Mouse (Mus musculus) embryonic facial prominence, embryonic 14.5 days (tissue): ENCODE results near the gene Sstr2. TPM values are rescaled to one million over a fixed set of nuclear protein-coding genes. Genes with fewer than 3 reads are reported as not detected.

ENCODE experiments used
- ATAC-seq: fragments of 200-750 bp; cut with Nextera tagmentation; 2 replicates; pipeline ENCODE4 v1.8.0; 2017; ENCODE audit warnings: low read depth, moderate number of reproducible peaks, moderate TSS enrichment
- DNase-seq: peaks from one replicate; pipeline ENCODE4 v3.0.0-alpha.2; 2015; ENCODE audit warnings: low spot score
- H3K27ac ChIP-seq: fragments of 300-500 bp; sonication (generic); replicated peaks from 2 replicates; pipeline ENCODE4 v1.5.1; 2014; ENCODE audit warnings: low read depth, mild to moderate bottlenecking, low read length, moderate library complexity
- H3K27me3 ChIP-seq: fragments of 300-500 bp; sonication (generic); replicated peaks from 2 replicates; pipeline ENCODE4 v1.6.1; 2014; ENCODE audit warnings: low read length; ENCODE audit not compliant: control insufficient read depth, insufficient read depth
- H3K36me3 ChIP-seq: fragments of 300-500 bp; sonication (generic); 2 replicates; pipeline ENCODE4 v1.6.1; 2014; ENCODE audit warnings: low read length, mixed read lengths; ENCODE audit not compliant: control insufficient read depth, insufficient read depth
- H3K4me1 ChIP-seq: fragments of 300-500 bp; sonication (generic); 2 replicates; pipeline ENCODE4 v1.6.1; 2014; ENCODE audit warnings: antibody characterized with exemption, low read length; ENCODE audit not compliant: control insufficient read depth, insufficient read depth
- H3K4me2 ChIP-seq: fragments of 300-500 bp; sonication (generic); 2 replicates; pipeline ENCODE4 v1.6.1; 2014; ENCODE audit warnings: low read depth, mild to moderate bottlenecking, low read length, moderate library complexity, mixed read lengths
- H3K4me3 ChIP-seq: fragments of 300-500 bp; sonication (generic); 2 replicates; pipeline ENCODE4 v1.5.1; 2014; ENCODE audit warnings: low read depth, mild to moderate bottlenecking, low read length
- H3K9ac ChIP-seq: fragments of 300-500 bp; sonication (generic); 2 replicates; pipeline ENCODE4 v1.6.1; 2014; ENCODE audit warnings: low read depth, mild to moderate bottlenecking, low read length, moderate library complexity, mixed read lengths
- H3K9me3 ChIP-seq: fragments of 300-500 bp; sonication (generic); 2 replicates; pipeline ENCODE4 v1.6.1; 2016; ENCODE audit warnings: low read length; ENCODE audit not compliant: control insufficient read depth
- WGBS: fragments of 180-500 bp; shearing (Covaris S2); extraction: QIAGEN DNeasy Blood & Tissue Kit; methylation state at CpG from one replicate; pipeline ENCODE4 v1.1.7; 2014; 5-methylcytosine and 5-hydroxymethylcytosine counted together
- polyA plus RNA-seq: library from polyadenylated mRNA; unstranded; fragments of >200 nt; fragmentation: Nextera tagmentation; extraction: Ambion mirVana; gene quantifications from 2 replicates; pipeline ENCODE4 v1.2.1, GENCODE M21; 2014

Sstr2 gene
- polyA plus RNA-seq, 1 experiment from 2014 or later, result 0.71 TPM

DNA sequence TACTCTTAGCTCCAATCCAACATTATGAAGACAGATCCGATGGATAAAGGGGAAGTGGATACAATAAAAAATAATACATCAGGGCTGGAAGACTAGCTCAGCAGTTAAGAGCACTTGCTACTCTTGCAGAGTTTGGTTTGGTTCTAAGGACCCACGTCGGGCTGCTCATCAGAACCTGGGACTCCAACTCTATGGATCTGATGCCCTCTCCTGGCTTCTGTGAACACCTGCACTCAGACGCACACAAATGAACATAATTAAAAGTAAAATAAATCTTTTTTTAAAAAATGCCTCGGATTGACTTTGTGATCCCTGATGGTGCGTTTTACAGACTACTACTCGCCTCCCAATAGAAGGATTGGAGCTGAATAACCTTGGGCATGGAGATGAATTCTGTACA, 11.5 kb downstream of the Sstr2 start:
- Histone ChIP-seq H3K9me3 (no peaks in the 10 kb centered on the region), H3K4me1 (no peaks in the 10 kb centered on the region), H3K27ac (no peak overlapping the region), H3K27me3 (no peaks in the 10 kb centered on the region), H3K36me3 (no peaks in the 10 kb centered on the region), H3K4me3 (no peak overlapping the region), H3K9ac (no peak overlapping the region), H3K4me2 (no peak overlapping the region)
- DNase-seq, result no peak
- 52% methylated on average over 7 of the region's 7 CpGs for WGBS
- no peak for ATAC-seq

DNA sequence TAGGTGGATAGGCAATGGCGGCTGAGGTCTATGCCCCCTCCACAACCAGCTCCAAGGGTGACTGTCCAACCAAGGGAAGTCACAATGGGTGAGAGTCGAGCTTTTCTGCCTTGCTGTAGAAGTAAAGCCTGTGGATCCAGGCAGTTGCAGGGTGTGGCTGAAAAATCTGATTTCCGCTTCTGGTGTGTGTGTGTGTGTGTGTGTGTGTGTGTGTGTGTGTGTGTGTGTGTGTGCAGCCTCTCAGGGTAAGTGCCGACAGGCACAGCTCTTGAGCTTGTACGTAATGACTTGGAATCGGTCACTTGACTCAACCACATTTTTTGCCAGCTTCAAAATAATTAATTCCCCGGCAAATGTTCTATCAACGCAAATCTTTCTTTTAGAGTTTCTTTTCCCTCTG, 12.2 kb downstream of the Sstr2 start:
- no peak for ATAC-seq

GRCm38 (mm10) chr11:113631862-113632261, 12.7 kb downstream of the Sstr2 start:
- Histone ChIP-seq H3K4me2 (no peak overlapping the region), H3K27me3 (no peaks in the 10 kb centered on the region), H3K4me1 (no peaks in the 10 kb centered on the region), H3K4me3 (no peak overlapping the region), H3K9ac (no peak overlapping the region), H3K27ac (no peak overlapping the region), H3K9me3 (no peaks in the 10 kb centered on the region), H3K36me3 (no peaks in the 10 kb centered on the region)
- DNase-seq, result no peak
- no peak for ATAC-seq
- WGBS, result 82% methylated on average over 8 of the region's 8 CpGs

More for the DNA sequence above, 12.2 kb downstream of the Sstr2 start:
- Histone ChIP-seq H3K27ac (no peak overlapping the region), H3K4me1 (no peaks in the 10 kb centered on the region), H3K27me3 (no peaks in the 10 kb centered on the region), H3K9me3 (no peaks in the 10 kb centered on the region), H3K4me3 (no peak overlapping the region), H3K4me2 (no peak overlapping the region), H3K36me3 (no peaks in the 10 kb centered on the region), H3K9ac (no peak overlapping the region)
- no peak for DNase-seq
- 81% methylated on average over 8 of the region's 8 CpGs for WGBS

- 75% methylated on average over 7 of the region's 7 CpGs for WGBS
- H3K36me3 ChIP-seq, result no peaks in the 10 kb centered on the region
- H3K9me3 ChIP-seq, result no peaks in the 10 kb centered on the region
- H3K4me2 ChIP-seq, result no peak overlapping the region
- no peak overlapping the region for H3K27ac ChIP-seq
- DNase-seq, result no peak
- no peak overlapping the region for H3K4me3 ChIP-seq
- no peaks in the 10 kb centered on the region for H3K4me1 ChIP-seq
- no peak overlapping the region for H3K9ac ChIP-seq
- no peak for ATAC-seq
- no peaks in the 10 kb centered on the region for H3K27me3 ChIP-seq
Observed at GRCm38 (mm10) chr11:113632303-113632702, 13.2 kb downstream of the Sstr2 start.

- no peaks in the 10 kb centered on the region for H3K27me3 ChIP-seq
- no peak overlapping the region for H3K27ac ChIP-seq
- ATAC-seq (no peak), DNase-seq (no peak)
- no peaks in the 10 kb centered on the region for H3K36me3 ChIP-seq
- H3K9ac ChIP-seq, result no peak overlapping the region
- H3K9me3 ChIP-seq, result no peaks in the 10 kb centered on the region
- H3K4me2 ChIP-seq, result no peak overlapping the region
- no peak overlapping the region for H3K4me3 ChIP-seq
- 90% methylated on average over 5 of the region's 5 CpGs for WGBS
- no peaks in the 10 kb centered on the region for H3K4me1 ChIP-seq
Observed at GRCm38 (mm10) chr11:113633398-113633797, 14.3 kb downstream of the Sstr2 start.

GRCm38 (mm10) chr11:113634699-113635121, 15.6 kb downstream of the Sstr2 start:
- Histone ChIP-seq H3K27me3 (no peaks in the 10 kb centered on the region), H3K4me2 (no peak overlapping the region), H3K9me3 (no peaks in the 10 kb centered on the region), H3K4me3 (no peak overlapping the region), H3K27ac (no peak overlapping the region), H3K9ac (no peak overlapping the region), H3K36me3 (no peaks in the 10 kb centered on the region), H3K4me1 (no peaks in the 10 kb centered on the region)
- DNase-seq, result no peak
- WGBS, result 63% methylated on average over 10 of the region's 10 CpGs
- no peak for ATAC-seq

DNA sequence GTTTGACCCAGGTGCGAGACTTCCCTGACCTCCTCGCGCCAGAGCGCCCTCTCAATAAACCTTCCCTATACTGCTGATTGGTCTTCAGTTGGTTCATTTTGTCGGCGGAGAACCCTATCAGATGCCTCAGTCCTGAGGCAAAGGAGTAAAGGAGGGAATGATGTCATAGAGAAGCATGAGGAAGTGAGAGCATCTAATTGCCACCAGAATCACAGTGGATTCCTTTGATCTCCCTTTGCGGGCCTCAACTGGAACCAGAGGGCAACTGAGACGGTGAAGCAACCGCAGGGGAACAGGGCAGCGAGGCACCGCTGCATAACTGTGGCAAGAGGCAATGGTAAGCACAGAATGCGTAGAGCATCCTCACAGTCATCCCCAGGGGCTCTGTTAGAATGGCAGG, 19.5 kb downstream of the Sstr2 start:
- H3K4me3 ChIP-seq, result no peak overlapping the region
- no peaks in the 10 kb centered on the region for H3K27me3 ChIP-seq
- no peaks in the 10 kb centered on the region for H3K9me3 ChIP-seq
- ATAC-seq, result no peak
- H3K27ac ChIP-seq, result no peak overlapping the region
- no peaks in the 10 kb centered on the region for H3K4me1 ChIP-seq
- WGBS, result 88% methylated on average over 12 of the region's 12 CpGs
- H3K4me2 ChIP-seq, result no peak overlapping the region
- DNase-seq, result no peak
- H3K36me3 ChIP-seq, result no peaks in the 10 kb centered on the region
- no peak overlapping the region for H3K9ac ChIP-seq

DNA sequence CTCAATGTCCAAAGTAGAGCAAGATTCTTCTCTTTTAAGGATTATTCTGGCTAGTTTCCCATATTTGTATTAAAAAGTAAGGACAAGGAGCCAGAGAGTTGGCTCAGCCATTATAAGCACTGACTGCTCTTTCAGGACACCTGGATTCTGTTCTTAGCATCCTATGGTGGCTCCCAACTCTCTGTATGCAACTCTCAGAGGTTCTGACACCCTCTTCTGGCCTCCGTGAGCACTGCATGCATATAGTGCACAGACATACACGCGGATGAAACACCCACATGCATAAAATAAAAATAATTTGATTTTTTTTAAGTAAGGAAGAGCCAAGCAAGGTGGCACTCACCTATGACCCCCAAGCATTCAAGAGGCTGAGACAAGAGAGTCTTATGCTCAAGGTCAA, 26.0 kb downstream of the Sstr2 start:
- H3K27me3 ChIP-seq, result no peaks in the 10 kb centered on the region

DNA sequence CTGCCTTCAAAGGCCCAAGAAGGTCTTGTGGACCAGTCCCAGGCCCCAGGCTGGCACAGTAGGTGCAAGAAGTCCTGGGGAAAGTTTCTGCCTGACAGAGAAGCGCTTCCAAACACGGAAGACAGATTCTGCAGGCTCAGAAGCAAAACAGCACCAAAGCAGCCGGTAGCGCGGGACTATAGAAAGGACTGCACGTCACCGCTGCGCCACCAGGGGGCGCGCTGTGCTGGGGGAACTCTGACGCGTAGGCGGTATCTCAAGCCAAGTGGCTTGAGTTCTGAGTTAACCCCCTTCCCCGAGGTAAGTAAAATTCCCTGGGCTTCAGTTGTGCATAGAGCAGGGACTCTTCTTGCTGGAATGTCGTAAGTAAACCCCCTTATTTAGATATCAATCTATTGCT, 29.0 kb downstream of the Sstr2 start:
- WGBS, result 4% methylated on average over 15 of the region's 15 CpGs
- Histone ChIP-seq H3K4me1 (peaks cover 14% of the 10 kb centered on the region), H3K4me2 (peak overlapping the region; percentile 66; the same call in 1 of the 2 replicates), H3K4me3 (no peak overlapping the region), H3K27me3 (no peaks in the 10 kb centered on the region), H3K9ac (peak overlapping the region; percentile 53), H3K9me3 (0 out of 2 replicates have a peak, but pooled peaks cover 5% of the 10 kb centered on the region), H3K27ac (no peak overlapping the region), H3K36me3 (peaks cover 17% of the 10 kb centered on the region)
- ATAC-seq (peak; percentile 31; the same call in 1 of the 2 replicates), DNase-seq (peak; percentile 82)

More for the DNA sequence above, 26.0 kb downstream of the Sstr2 start:
- H3K9me3 ChIP-seq, result 0 out of 2 replicates have a peak, but pooled peaks cover 5% of the 10 kb centered on the region
- H3K4me1 ChIP-seq, result peaks cover 10% of the 10 kb centered on the region
- no peak overlapping the region for H3K4me2 ChIP-seq
- H3K9ac ChIP-seq, result no peak overlapping the region
- no peak overlapping the region for H3K4me3 ChIP-seq
- WGBS, result 83% methylated on average over 3 of the region's 3 CpGs
- ATAC-seq, result no peak
- H3K36me3 ChIP-seq, result no peaks in the 10 kb centered on the region
- no peak overlapping the region for H3K27ac ChIP-seq
- DNase-seq, result no peak
